Mouse (Mus musculus): ENCODE data around the gene Map2k6.
A peak's percentile ranks its signal among the peaks of the same experiment; 100 is the strongest.

The Map2k6 gene

DNA sequence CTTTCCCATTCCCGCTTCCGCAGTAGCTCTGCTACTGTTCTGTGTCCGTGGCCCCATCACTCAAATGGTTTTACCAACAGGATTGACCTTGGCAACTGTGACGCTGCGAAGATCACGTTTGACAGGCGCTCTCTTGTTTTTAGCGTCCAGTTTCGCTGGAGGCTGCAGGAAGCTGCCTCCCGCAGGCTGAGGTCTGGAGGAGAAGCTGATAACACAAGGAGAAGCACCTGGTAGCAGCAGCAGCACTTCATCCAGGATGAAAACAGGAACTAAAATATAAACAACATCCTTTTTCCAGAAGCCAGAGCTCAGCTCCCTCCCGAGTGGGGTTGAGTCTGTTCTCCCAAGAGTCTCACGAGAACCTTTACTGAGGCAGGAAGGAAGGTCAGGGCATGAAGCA is 164.3 kb downstream of the Map2k6 start:
- no peak for DNase-seq (ENCODE audit: low spot score)

GRCm38 (mm10) chr11:110563801-110564200 is 164.9 kb downstream of the Map2k6 start:
- no peak for DNase-seq (ENCODE audit: low spot score)

DNA sequence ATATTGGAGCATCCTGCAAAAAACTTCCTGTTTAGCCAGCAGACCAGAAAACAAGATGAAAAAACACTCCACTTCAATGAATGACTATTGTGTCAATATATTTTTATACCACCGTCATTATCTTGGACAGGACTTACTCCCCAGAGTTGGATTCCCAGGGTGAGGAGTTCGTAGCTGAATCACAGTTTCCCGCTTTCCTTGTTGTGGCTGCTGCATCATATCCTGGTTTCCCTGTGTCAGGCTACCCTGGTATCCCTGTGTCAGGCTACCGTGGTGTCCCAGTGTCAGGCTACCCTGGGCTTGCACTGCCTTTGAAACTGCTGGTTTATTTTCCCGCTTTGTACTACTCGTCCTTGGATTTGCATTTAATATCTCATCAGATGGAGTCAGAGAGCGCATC is 167.4 kb downstream of the Map2k6 start:
- DNase-seq (ENCODE audit: low spot score): no peak

- DNase-seq (ENCODE audit: low spot score): peak; percentile 17
Measured at GRCm38 (mm10) chr11:110572548-110572947, 173.6 kb downstream of the Map2k6 start.
